Mouse (Mus musculus) forebrain, embryonic 16.5 days (tissue): ENCODE measurements at regions not wholly inside any gene's neighbourhood (a gene's known extent, or its start where the extent isn't known, plus 50 kb on each side); places are given as distances from the start of the nearest gene placed in this dataset.

Experiments
- ATAC-seq: fragments of 200-750 bp; cut with Nextera tagmentation; 2 replicates; pipeline ENCODE4 v1.8.0; 2017; ENCODE audit warnings: mild to moderate bottlenecking, moderate library complexity
- H3K27ac ChIP-seq: fragments of 300-500 bp; sonication (generic); 2 replicates; pipeline ENCODE4 v1.5.1; 2014; ENCODE audit warnings: low read length, control low read depth
- H3K27me3 ChIP-seq: fragments of 300-500 bp; sonication (generic); replicated peaks from 2 replicates; pipeline ENCODE4 v1.6.1; 2014; ENCODE audit warnings: low read length; ENCODE audit not compliant: control insufficient read depth, insufficient read depth
- H3K36me3 ChIP-seq: fragments of 300-500 bp; sonication (generic); 2 replicates; pipeline ENCODE4 v1.6.1; 2014; ENCODE audit not compliant: control insufficient read depth, insufficient read depth
- H3K4me1 ChIP-seq: fragments of 300-500 bp; sonication (generic); replicated peaks from 2 replicates; pipeline ENCODE4 v1.6.1; 2014; ENCODE audit warnings: low read length; ENCODE audit not compliant: control insufficient read depth, insufficient read depth
- H3K4me2 ChIP-seq: fragments of 300-500 bp; sonication (generic); 2 replicates; pipeline ENCODE4 v1.6.1; 2014; ENCODE audit warnings: mild to moderate bottlenecking, low read length, control low read depth
- H3K4me3 ChIP-seq: fragments of 300-500 bp; sonication (generic); replicated peaks from 2 replicates; pipeline ENCODE4 v1.5.1; 2014; ENCODE audit warnings: mild to moderate bottlenecking, low read length, control low read depth
- H3K9ac ChIP-seq: fragments of 300-500 bp; sonication (generic); replicated peaks from 2 replicates; pipeline ENCODE4 v1.6.1; 2014; ENCODE audit warnings: low read depth, low read length, control low read depth
- H3K9me3 ChIP-seq: fragments of 300-500 bp; sonication (generic); 2 replicates; pipeline ENCODE4 v1.6.1; 2016; ENCODE audit warnings: low read length; ENCODE audit not compliant: control insufficient read depth
- WGBS: fragments of 180-500 bp; shearing (Covaris S2); extraction: QIAGEN DNeasy Blood & Tissue Kit; methylation state at CpG from one replicate; pipeline ENCODE4 v1.1.7; 2014; 5-methylcytosine and 5-hydroxymethylcytosine counted together

DNA sequence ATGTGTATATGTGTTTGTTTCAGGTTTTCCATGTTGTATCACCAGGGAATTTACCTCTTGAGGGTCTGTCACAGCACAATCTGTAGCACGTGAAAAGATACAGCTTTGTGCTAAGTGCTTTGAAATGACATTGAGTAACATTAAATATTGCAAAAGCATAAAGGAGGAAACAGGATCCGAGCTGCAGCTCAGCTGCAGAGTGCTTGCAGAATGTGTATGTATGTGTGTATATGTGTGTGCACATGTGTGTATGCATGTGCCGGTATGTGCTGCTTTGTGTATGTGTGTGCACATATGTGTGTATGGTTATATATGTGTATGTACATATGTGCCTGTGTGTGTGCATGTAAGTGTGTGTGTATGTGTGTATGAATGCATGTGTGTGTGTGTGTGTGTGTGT, 200.9 kb upstream of the Marcks start:
- no peaks in the 10 kb centered on the region for H3K4me1 ChIP-seq
- H3K36me3 ChIP-seq, result no peaks in the 10 kb centered on the region
- H3K4me2 ChIP-seq, result no peak overlapping the region
- no peaks in the 10 kb centered on the region for H3K9me3 ChIP-seq
- ATAC-seq, result no peak
- H3K27ac ChIP-seq, result no peak overlapping the region
- H3K4me3 ChIP-seq, result no peak overlapping the region
- 92% methylated on average over 3 of the region's 3 CpGs for WGBS
- H3K27me3 ChIP-seq, result no peaks in the 10 kb centered on the region
- H3K9ac ChIP-seq, result no peak overlapping the region

DNA sequence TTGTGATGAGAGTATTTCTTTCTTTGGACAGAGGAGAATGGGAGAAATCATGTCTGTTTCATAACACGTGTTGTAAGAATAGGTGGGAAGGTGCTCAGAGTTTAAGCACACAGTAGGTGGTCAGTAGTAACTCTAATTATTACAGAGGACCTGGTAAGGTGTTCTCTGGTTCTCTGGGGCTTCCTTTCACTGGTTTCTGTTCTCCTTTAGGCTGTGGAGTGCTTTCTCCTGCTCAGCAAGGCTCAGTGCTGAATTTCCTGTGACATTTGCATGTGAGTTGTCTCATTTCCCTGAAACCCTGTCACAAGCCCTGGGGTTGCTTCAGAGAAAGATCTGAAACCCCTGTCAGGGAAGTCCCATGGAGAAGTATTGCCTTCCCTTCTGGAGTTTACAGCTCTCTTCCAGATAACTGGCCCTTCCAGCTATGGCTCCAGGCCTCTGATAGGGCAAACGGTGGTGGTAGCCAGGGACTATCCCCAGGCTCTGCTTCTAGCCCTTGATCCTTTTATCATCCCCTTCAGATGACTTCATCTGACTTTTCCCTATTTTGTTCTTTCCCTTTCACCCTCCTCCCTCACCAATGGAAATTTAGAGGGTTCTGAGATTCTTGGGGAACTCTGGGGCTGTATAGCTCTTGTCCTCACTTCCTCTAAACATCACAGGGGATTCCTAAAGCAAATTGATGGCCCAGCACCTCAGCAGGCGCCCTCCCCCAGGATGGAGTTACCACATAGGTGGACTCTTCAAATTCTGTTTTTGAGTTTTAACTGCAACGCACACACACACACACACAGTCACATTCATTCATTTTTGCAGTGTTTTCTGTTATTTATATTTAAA, 199.6 kb upstream of the Marcks start:
- H3K36me3 ChIP-seq, result no peaks in the 10 kb centered on the region
- H3K4me1 ChIP-seq, result no peaks in the 10 kb centered on the region
- H3K27ac ChIP-seq, result no peak overlapping the region
- H3K27me3 ChIP-seq, result no peaks in the 10 kb centered on the region
- WGBS, result 71% methylated on average over 4 of the region's 4 CpGs
- H3K9ac ChIP-seq, result no peak overlapping the region
- H3K9me3 ChIP-seq, result no peaks in the 10 kb centered on the region
- H3K4me2 ChIP-seq, result no peak overlapping the region
- H3K4me3 ChIP-seq, result no peak overlapping the region
- ATAC-seq, result no peak

DNA sequence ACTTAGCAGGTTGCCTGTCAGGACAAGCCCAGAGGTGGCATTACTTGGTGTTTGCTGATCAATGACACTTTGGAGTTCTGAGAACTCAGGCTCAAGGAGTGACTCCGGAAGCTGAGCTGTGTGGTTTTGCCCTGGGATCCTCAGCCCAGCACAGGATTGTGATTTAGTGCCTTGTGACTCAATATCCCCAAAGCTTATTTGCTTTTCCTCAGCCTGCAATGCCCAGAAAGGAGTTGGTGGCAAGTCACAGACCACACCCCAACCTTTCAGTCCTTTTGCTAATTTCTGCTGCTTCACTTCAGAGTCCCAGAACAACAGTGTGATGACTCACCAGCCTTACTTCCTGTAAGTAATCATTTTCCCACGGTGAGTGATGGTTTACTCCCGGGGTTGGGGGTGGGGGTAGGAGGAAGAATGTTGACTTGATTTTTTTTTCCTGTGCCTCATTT, 198.5 kb upstream of the Marcks start:
- no peaks in the 10 kb centered on the region for H3K9me3 ChIP-seq
- no peak for ATAC-seq
- no peak overlapping the region for H3K9ac ChIP-seq
- no peak overlapping the region for H3K4me2 ChIP-seq
- H3K36me3 ChIP-seq, result no peaks in the 10 kb centered on the region
- H3K27ac ChIP-seq, result no peak overlapping the region
- no peaks in the 10 kb centered on the region for H3K27me3 ChIP-seq
- H3K4me3 ChIP-seq, result no peak overlapping the region
- H3K4me1 ChIP-seq, result no peaks in the 10 kb centered on the region
- 71% methylated on average over 3 of the region's 3 CpGs for WGBS

DNA sequence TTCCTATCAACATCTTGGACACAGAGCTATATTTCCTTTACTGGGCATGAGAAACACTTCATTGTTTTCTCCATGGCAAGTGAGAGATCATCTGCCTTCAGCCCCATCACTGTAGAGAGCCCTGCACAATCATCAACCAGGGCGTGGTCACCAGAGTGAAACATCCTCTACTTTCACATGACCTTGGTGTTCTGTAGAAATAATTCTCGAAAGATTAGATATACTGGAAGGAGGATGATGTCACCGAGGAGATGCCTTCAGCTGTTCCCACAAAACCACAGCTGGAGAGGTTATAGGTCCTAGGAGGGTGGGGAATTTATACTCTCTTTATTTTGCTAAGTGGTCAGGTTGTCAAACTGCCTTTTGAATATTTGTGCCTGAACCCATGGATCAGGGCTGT, 196.4 kb upstream of the Marcks start:
- H3K9ac ChIP-seq, result no peak overlapping the region
- H3K9me3 ChIP-seq, result no peaks in the 10 kb centered on the region
- ATAC-seq, result no peak
- no peaks in the 10 kb centered on the region for H3K36me3 ChIP-seq
- H3K4me1 ChIP-seq, result no peaks in the 10 kb centered on the region
- H3K27ac ChIP-seq, result no peak overlapping the region
- H3K4me2 ChIP-seq, result no peak overlapping the region
- H3K27me3 ChIP-seq, result no peaks in the 10 kb centered on the region
- no peak overlapping the region for H3K4me3 ChIP-seq
- 92% methylated on average over 3 of the region's 3 CpGs for WGBS

DNA sequence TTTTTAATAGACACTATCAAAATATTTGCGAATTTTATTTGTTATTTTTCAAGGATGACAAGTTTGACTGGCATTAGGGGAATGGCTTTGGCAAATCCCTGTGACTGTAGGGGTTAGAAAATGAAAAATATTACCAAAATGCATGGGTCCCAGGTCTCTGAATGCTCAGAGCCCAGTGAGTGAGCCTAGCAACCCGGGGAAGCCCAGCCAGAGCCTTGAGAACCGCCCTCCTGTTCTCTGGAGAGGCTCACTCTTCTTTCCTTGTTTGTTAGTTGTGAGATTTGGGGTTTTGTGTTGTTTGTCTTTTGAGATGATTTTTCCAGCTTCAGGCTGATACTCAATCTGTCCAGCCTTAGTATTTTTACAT, 187.4 kb upstream of the Marcks start:
- Histone ChIP-seq H3K4me2 (no peak overlapping the region), H3K4me1 (no peaks in the 10 kb centered on the region), H3K27ac (no peak overlapping the region), H3K27me3 (no peaks in the 10 kb centered on the region), H3K9ac (no peak overlapping the region), H3K36me3 (no peaks in the 10 kb centered on the region), H3K4me3 (no peak overlapping the region), H3K9me3 (no peaks in the 10 kb centered on the region)
- no peak for ATAC-seq
- 87% methylated on average over 3 of the region's 3 CpGs for WGBS

DNA sequence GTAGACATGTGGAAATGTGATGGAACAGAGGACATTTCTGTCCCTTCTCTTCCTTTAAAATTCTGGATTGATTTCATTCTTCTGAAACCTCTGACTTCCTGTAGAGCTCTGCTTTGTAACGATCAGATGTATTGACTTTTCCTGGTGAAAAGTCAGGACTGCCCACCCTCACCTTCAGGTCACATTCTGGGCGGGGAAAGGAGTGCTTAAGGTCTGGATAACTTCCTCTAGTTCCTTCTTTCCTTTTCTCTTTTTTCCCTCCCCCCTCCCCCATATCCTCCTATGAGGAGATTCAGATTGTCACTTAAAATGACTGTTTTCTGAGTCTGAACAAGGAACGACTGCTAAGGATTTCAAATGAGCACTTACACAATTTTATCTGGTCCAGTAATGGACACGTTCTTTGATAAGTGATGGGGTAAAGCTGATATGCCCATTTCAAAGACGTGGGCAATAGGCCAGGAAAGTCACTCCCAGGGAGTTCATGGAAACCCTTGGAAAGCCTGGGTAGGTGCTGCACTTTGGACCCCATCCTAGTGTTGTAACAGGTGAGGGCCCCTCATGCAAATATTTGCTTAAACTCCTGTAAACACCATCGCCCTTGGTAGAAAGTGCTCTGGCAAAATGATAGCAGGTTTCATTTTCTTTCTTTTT, 186.9 kb upstream of the Marcks start:
- H3K4me3 ChIP-seq, result no peak overlapping the region
- ATAC-seq, result no peak
- H3K9me3 ChIP-seq, result no peaks in the 10 kb centered on the region
- no peak overlapping the region for H3K4me2 ChIP-seq
- no peak overlapping the region for H3K9ac ChIP-seq
- H3K27me3 ChIP-seq, result no peaks in the 10 kb centered on the region
- no peaks in the 10 kb centered on the region for H3K4me1 ChIP-seq
- no peak overlapping the region for H3K27ac ChIP-seq
- 79% methylated on average over 6 of the region's 6 CpGs for WGBS
- H3K36me3 ChIP-seq, result no peaks in the 10 kb centered on the region

DNA sequence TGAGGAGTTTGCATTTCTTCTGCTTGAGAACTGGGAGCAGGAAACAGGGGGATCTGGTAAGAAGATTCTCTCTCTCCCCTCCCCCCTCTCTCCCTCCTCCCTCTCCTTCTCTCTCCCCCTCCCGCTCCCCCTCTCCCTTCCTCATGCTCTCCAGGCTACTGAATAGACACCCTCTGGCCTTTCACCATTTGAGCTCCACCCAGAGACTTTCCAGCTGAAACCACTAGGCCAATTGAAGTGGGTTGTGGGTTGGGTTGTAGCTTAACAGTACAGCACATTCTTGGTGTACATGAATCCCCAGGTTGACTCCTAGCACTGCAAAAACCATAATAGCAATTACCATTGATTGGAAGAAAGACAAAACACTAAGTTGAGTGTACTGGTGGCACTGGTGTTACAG, 185.0 kb upstream of the Marcks start:
- no peak for ATAC-seq
- Histone ChIP-seq H3K4me2 (no peak overlapping the region), H3K36me3 (no peaks in the 10 kb centered on the region), H3K27ac (no peak overlapping the region), H3K4me3 (no peak overlapping the region), H3K9ac (no peak overlapping the region), H3K27me3 (no peaks in the 10 kb centered on the region), H3K9me3 (no peaks in the 10 kb centered on the region), H3K4me1 (no peaks in the 10 kb centered on the region)
- 88% methylated on average over 1 of the region's 1 CpGs for WGBS

DNA sequence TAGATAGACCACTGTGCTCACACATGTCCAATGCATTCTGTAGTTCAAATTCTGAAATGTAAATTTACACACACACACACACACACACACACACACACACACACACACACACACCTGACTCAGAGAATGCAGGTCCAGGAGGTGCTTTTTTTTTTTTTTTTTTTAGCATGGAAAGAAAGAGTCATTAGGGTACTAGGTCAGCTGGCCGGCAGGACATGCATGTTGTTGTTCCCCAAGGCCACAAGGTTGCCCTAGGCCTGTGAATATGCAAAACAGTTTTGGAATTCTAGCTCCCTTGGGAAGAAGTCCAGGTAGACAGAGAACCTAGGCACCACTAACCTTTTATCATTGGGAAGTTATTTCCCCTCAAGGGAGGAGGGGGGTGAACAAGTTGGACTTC, 184.1 kb upstream of the Marcks start:
- Histone ChIP-seq H3K9me3 (no peaks in the 10 kb centered on the region), H3K9ac (no peak overlapping the region), H3K27ac (no peak overlapping the region), H3K4me1 (no peaks in the 10 kb centered on the region), H3K36me3 (no peaks in the 10 kb centered on the region), H3K4me3 (no peak overlapping the region), H3K27me3 (no peaks in the 10 kb centered on the region), H3K4me2 (no peak overlapping the region)
- 88% methylated on average over 1 of the region's 1 CpGs for WGBS
- no peak for ATAC-seq

DNA sequence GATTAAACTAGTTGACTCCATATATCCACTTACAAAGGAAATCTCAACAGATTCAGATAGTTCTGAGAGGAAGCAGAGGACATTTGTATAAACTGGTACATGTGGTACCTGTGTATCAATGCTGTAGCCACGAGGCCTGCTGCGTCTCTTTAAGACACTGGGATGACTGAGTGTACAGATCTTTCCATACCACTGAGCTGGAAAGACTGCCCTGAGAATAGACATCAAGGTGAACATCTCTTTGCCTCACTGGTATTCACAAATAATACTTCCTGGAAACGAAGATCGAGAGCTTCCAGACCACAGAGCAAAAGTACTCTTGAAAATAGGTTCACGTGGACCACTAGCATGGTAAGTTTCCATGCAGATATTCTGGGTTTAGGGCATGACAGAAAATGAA, 183.6 kb upstream of the Marcks start:
- no peaks in the 10 kb centered on the region for H3K4me1 ChIP-seq
- no peak overlapping the region for H3K4me2 ChIP-seq
- H3K9me3 ChIP-seq, result no peaks in the 10 kb centered on the region
- H3K9ac ChIP-seq, result no peak overlapping the region
- no peak overlapping the region for H3K4me3 ChIP-seq
- H3K27me3 ChIP-seq, result no peaks in the 10 kb centered on the region
- no peak overlapping the region for H3K27ac ChIP-seq
- ATAC-seq, result no peak
- 94% methylated on average over 5 of the region's 5 CpGs for WGBS
- H3K36me3 ChIP-seq, result no peaks in the 10 kb centered on the region
